Mouse (Mus musculus) midbrain, embryonic 10.5 days (tissue): ENCODE measurements around the gene Ptges3. TPM values are rescaled to one million over a fixed set of nuclear protein-coding genes. Genes with fewer than 3 reads are reported as not detected.

Source experiments
- DNase-seq: peaks from one replicate; pipeline ENCODE4 v3.0.0-alpha.2; 2017; ENCODE audit warnings: low spot score
- H3K27ac ChIP-seq: fragments of 300-500 bp; sonication (generic); replicated peaks from 2 replicates; pipeline ENCODE4 v1.5.1; 2016; ENCODE audit warnings: mild to moderate bottlenecking
- H3K27me3 ChIP-seq: fragments of 300-500 bp; sonication (generic); 2 replicates; pipeline ENCODE4 v1.6.1; 2016; ENCODE audit warnings: low read depth, mild to moderate bottlenecking; ENCODE audit not compliant: poor library complexity, severe bottlenecking
- H3K36me3 ChIP-seq: fragments of 300-500 bp; sonication (generic); 2 replicates; pipeline ENCODE4 v1.6.1; 2016; ENCODE audit warnings: mild to moderate bottlenecking, moderate library complexity
- H3K4me1 ChIP-seq: fragments of 300-500 bp; sonication (generic); 2 replicates; pipeline ENCODE4 v1.6.1; 2016
- H3K4me3 ChIP-seq: fragments of 300-500 bp; sonication (generic); 2 replicates; pipeline ENCODE4 v1.5.1; 2016; ENCODE audit warnings: mild to moderate bottlenecking, moderate library complexity
- H3K9me3 ChIP-seq: fragments of 300-500 bp; sonication (generic); replicated peaks from 2 replicates; pipeline ENCODE4 v1.6.1; 2016; ENCODE audit warnings: mild to moderate bottlenecking
- WGBS: fragments of 180-500 bp; shearing (Covaris S2); methylation state at CpG from one replicate; pipeline ENCODE4 v1.1.7; 2016; 5-methylcytosine and 5-hydroxymethylcytosine counted together
- microRNA counts: library from miRNA; unstranded; fragments of <30 nt; microRNA quantifications from one replicate; lab custom pipeline; 2017
- microRNA-seq: library from miRNA; unstranded; fragments of <30 nt; microRNA quantifications from one replicate; pipeline ENCODE4, GENCODE M21; 2017
- polyA plus RNA-seq: library from polyadenylated mRNA; unstranded; fragments of >200 nt; fragmentation: Nextera tagmentation; extraction: Ambion mirVana; gene quantifications from 2 replicates; pipeline ENCODE4 v1.2.1, GENCODE M21; 2016

Ptges3 gene
- polyA plus RNA-seq, 1 experiment from 2014 or later: 729 TPM

GRCm38 (mm10) chr10:128096693-128097586 lies 38.2 kb downstream of the Ptges3 start:
- DNase-seq: peak; percentile 93
- Histone ChIP-seq H3K4me3 (peak overlapping the region; percentile 99), H3K9me3 (no peaks in the 10 kb centered on the region), H3K27me3 (peaks cover 7% of the 10 kb centered on the region; the same call in 1 of the 2 replicates), H3K27ac (peak overlapping the region; percentile 95), H3K4me1 (peaks cover 57% of the 10 kb centered on the region), H3K36me3 (peaks cover 10% of the 10 kb centered on the region; the same call in 1 of the 2 replicates)
- under 1% methylated on average over 84 of the region's 86 CpGs for WGBS

GRCm38 (mm10) chr10:128097587-128097971 lies 38.8 kb downstream of the Ptges3 start:
- H3K27ac ChIP-seq: peak overlapping the region; percentile 95
- no peaks in the 10 kb centered on the region for H3K9me3 ChIP-seq
- DNase-seq: peak; percentile 41
- H3K36me3 ChIP-seq: peaks cover 10% of the 10 kb centered on the region; the same call in 1 of the 2 replicates
- peaks cover 7% of the 10 kb centered on the region; the same call in 1 of the 2 replicates for H3K27me3 ChIP-seq
- peaks cover 50% of the 10 kb centered on the region for H3K4me1 ChIP-seq
- 0% methylated on average over 13 of the region's 13 CpGs for WGBS
- H3K4me3 ChIP-seq: peak overlapping the region; percentile 99

- no peak for DNase-seq
- 89% methylated on average over 4 of the region's 4 CpGs for WGBS
- Histone ChIP-seq H3K9me3 (no peaks in the 10 kb centered on the region), H3K27me3 (no peaks in the 10 kb centered on the region), H3K36me3 (peaks cover 68% of the 10 kb centered on the region), H3K27ac (no peak overlapping the region), H3K4me1 (0 out of 2 replicates have a peak, but pooled peaks cover 4% of the 10 kb centered on the region), H3K4me3 (no peak overlapping the region)
Observed at GRCm38 (mm10) chr10:128110103-128110761, 51.5 kb downstream of the Ptges3 start.

GRCm38 (mm10) chr10:128111227-128111626 lies 52.5 kb downstream of the Ptges3 start:
- no peak for DNase-seq
- 0 out of 2 replicates have a peak, but pooled peaks cover 4% of the 10 kb centered on the region for H3K4me1 ChIP-seq
- no peaks in the 10 kb centered on the region for H3K27me3 ChIP-seq
- peaks cover 78% of the 10 kb centered on the region for H3K36me3 ChIP-seq
- no peak overlapping the region for H3K27ac ChIP-seq
- H3K9me3 ChIP-seq: no peaks in the 10 kb centered on the region
- no peak overlapping the region for H3K4me3 ChIP-seq

GRCm38 (mm10) chr10:128123833-128124232 lies 65.1 kb downstream of the Ptges3 start:
- Histone ChIP-seq H3K27ac (no peak overlapping the region), H3K36me3 (peaks cover 99% of the 10 kb centered on the region), H3K4me1 (no peaks in the 10 kb centered on the region), H3K4me3 (no peak overlapping the region), H3K27me3 (no peaks in the 10 kb centered on the region), H3K9me3 (no peaks in the 10 kb centered on the region)
- DNase-seq: no peak
- 93% methylated on average over 7 of the region's 7 CpGs for WGBS

DNA sequence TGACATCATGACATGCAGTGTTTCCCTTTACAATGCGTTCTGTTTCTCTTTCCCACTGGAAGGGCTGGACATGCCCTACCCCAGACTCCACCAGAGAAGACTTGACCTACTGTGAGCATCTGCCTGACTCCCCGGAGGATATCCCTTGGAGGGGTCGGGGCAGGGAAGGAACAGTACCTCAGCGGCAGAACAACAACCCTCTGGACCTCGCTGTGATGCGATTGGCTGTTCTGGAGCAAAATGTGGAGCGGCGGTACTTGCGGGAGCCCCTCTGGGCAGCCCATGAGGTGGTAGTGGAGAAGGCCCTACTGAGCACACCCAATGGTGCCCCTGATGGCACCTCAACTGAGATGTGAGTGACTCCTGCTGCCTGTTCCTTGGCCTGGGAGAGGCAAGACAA lies 66.1 kb downstream of the Ptges3 start:
- no peak for DNase-seq
- WGBS: 96% methylated on average over 9 of the region's 9 CpGs
- H3K4me1 ChIP-seq: no peaks in the 10 kb centered on the region
- H3K27ac ChIP-seq: no peak overlapping the region
- peaks cover 96% of the 10 kb centered on the region for H3K36me3 ChIP-seq
- no peak overlapping the region for H3K4me3 ChIP-seq
- no peaks in the 10 kb centered on the region for H3K27me3 ChIP-seq
- H3K9me3 ChIP-seq: no peaks in the 10 kb centered on the region

DNA sequence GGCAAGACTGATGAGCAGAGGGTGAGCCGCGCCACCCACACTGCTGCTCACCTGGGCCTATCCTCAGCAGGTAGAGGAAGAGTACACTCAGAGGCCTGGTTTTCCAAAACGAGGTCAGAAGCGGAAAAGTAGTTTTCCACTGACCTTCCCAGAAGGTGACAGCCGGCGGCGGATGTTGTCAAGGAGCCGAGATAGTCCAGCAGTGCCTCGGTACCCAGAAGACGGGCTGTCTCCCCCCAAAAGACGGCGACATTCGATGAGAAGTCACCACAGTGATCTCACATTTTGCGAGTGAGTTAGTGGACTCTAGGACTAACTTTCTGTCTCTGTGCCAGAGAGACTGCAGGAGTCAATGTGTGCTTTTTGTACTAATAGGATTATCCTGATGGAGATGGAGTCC lies 67.2 kb downstream of the Ptges3 start:
- H3K36me3 ChIP-seq: peaks cover 95% of the 10 kb centered on the region
- H3K4me3 ChIP-seq: no peak overlapping the region
- 93% methylated on average over 14 of the region's 14 CpGs for WGBS
- H3K4me1 ChIP-seq: no peaks in the 10 kb centered on the region
- DNase-seq: no peak
- no peaks in the 10 kb centered on the region for H3K27me3 ChIP-seq
- no peak overlapping the region for H3K27ac ChIP-seq
- no peaks in the 10 kb centered on the region for H3K9me3 ChIP-seq

MicroRNAs encoded within 50 kb of the gene (microRNA counts, 519-probe panel; counts per million panel counts)
- microRNA mmu-miR-677 (lab: Ali Mortazavi, UCI): not detected

Small RNA genes lying within 50 kb of the gene (microRNA-seq; reads per million reads assigned to microRNA genes)
- 20.9 reads per million, percentile 31 among the genes with 10 or more reads in this experiment for gene Mir677

Other genes starting within 250 kb of the Ptges3 start
- gene Rdh19, start 209.0 kb upstream of the Ptges3 start, polyA plus RNA-seq: not detected in 2 replicates
- gene Rdh16f2, start 192.5 kb upstream of the Ptges3 start, polyA plus RNA-seq: not detected in 2 replicates
- gene Rdh7, start 170.1 kb upstream of the Ptges3 start, polyA plus RNA-seq: not detected in 2 replicates
- gene Sdr9c7, start 160.4 kb upstream of the Ptges3 start, polyA plus RNA-seq: not detected in 2 replicates
- not detected in 2 replicates for gene Hsd17b6, start 51.3 kb upstream of the Ptges3 start, polyA plus RNA-seq
- 105 and 114 TPM in 2 replicates for gene Prim1, start 43.8 kb upstream of the Ptges3 start, polyA plus RNA-seq
- gene Naca, start 23.4 kb upstream of the Ptges3 start, polyA plus RNA-seq: 814 and 925 TPM in 2 replicates
- gene Atp5b, start 24.3 kb downstream of the Ptges3 start, polyA plus RNA-seq: 2,205 and 2,316 TPM in 2 replicates
- 14.3 and 16.7 TPM in 2 replicates for gene Baz2a, start 32.6 kb downstream of the Ptges3 start, polyA plus RNA-seq
- 24.3 and 25.0 TPM in 2 replicates for gene Rbms2, start 121.3 kb downstream of the Ptges3 start, polyA plus RNA-seq
- 0.96 and 1.5 TPM in 2 replicates for gene Gls2, start 135.5 kb downstream of the Ptges3 start, polyA plus RNA-seq
- gene Spryd4, start 152.9 kb downstream of the Ptges3 start, polyA plus RNA-seq: 28.3 and 32.7 TPM in 2 replicates
- 0.21 TPM in 1 of 2 replicates, not detected in the other for gene Mip, start 166.9 kb downstream of the Ptges3 start, polyA plus RNA-seq
- gene Timeless, start 173.1 kb downstream of the Ptges3 start, polyA plus RNA-seq: 86.6 and 89.4 TPM in 2 replicates
- 0.73 and 0.77 TPM in 2 replicates for gene Apon, start 195.1 kb downstream of the Ptges3 start, polyA plus RNA-seq
- gene Apof, start 209.7 kb downstream of the Ptges3 start, polyA plus RNA-seq: not detected in 2 replicates
- 12.6 and 16.1 TPM in 2 replicates for gene Stat2, start 211.6 kb downstream of the Ptges3 start, polyA plus RNA-seq
- not detected in 2 replicates for gene Il23a, start 239.8 kb downstream of the Ptges3 start, polyA plus RNA-seq
- 43.3 and 50.2 TPM in 2 replicates for gene Pan2, start 244.4 kb downstream of the Ptges3 start, polyA plus RNA-seq